Mouse (Mus musculus) hindbrain, embryonic 16.5 days (tissue): ENCODE measurements at regions not wholly inside any gene's neighbourhood (a gene's known extent, or its start where the extent isn't known, plus 50 kb on each side); places are given as distances from the start of the nearest gene placed in this dataset.

Source experiments
- ATAC-seq: fragments of 200-750 bp; cut with Nextera tagmentation; 2 replicates; pipeline ENCODE4 v1.8.0; 2017; ENCODE audit warnings: moderate TSS enrichment, moderate library complexity
- H3K27ac ChIP-seq: fragments of 300-500 bp; sonication (generic); 2 replicates; pipeline ENCODE4 v1.5.1; 2014; ENCODE audit warnings: low read depth, mild to moderate bottlenecking, control low read depth, low read length, moderate library complexity
- H3K27me3 ChIP-seq: fragments of 300-500 bp; sonication (generic); replicated peaks from 2 replicates; pipeline ENCODE4 v1.6.1; 2014; ENCODE audit warnings: low read length; ENCODE audit not compliant: control insufficient read depth, insufficient read depth
- H3K36me3 ChIP-seq: fragments of 300-500 bp; sonication (generic); 2 replicates; pipeline ENCODE4 v1.6.1; 2014; ENCODE audit warnings: mild to moderate bottlenecking, low read length, moderate library complexity, mixed read lengths; ENCODE audit not compliant: control insufficient read depth, insufficient read depth
- H3K4me1 ChIP-seq: fragments of 300-500 bp; sonication (generic); 2 replicates; pipeline ENCODE4 v1.6.1; 2014; ENCODE audit warnings: low read depth, low read length; ENCODE audit not compliant: control insufficient read depth, insufficient read depth
- H3K4me2 ChIP-seq: fragments of 300-500 bp; sonication (generic); 2 replicates; pipeline ENCODE4 v1.6.1; 2014; ENCODE audit warnings: mild to moderate bottlenecking, low read length, control low read depth, moderate library complexity
- H3K4me3 ChIP-seq: fragments of 300-500 bp; sonication (generic); 2 replicates; pipeline ENCODE4 v1.5.1; 2014; ENCODE audit warnings: mild to moderate bottlenecking, low read length, control low read depth, moderate library complexity
- H3K9ac ChIP-seq: fragments of 300-500 bp; sonication (generic); 2 replicates; pipeline ENCODE4 v1.6.1; 2014; ENCODE audit warnings: low read depth, mild to moderate bottlenecking, control low read depth, low read length, moderate library complexity
- H3K9me3 ChIP-seq: fragments of 300-500 bp; sonication (generic); 2 replicates; pipeline ENCODE4 v1.6.1; 2014; ENCODE audit warnings: mild to moderate bottlenecking, low read length, moderate library complexity; ENCODE audit not compliant: control insufficient read depth
- whole genome bisulfite sequencing: fragments of 180-500 bp; shearing (Covaris S2); extraction: QIAGEN DNeasy Blood & Tissue Kit; methylation state at CpG from one replicate; pipeline ENCODE4 v1.1.7; 2014; 5-methylcytosine and 5-hydroxymethylcytosine counted together

DNA sequence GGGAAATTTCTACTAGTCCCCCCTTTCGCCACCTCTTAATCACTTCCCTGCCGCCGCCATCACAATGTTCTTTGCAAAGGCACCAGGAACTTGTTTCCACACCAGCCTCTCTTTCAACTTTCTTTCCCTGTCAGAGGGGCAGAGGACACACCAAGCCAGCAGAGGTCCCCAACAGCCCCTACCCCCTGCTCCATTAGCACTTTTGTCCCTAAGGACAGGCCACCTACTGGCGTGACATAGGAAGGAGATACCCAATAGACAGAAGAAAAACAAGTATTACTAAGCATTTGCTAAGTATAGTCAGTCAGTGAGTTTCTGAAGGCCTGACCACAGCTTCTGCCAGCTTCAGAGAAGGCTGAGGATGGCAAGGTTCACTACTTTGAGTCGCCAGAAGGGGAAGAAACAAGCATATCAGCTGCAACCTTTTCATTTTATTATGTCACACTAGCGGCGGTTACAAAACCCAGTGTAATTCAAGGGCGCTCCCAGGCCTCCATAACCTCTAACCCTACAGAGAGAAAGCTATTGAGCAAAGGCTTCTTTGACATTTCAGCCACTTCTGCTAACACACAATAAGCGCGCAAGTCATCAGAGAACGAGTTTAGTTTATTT is 255.9 kb downstream of the Lmo4 start:
- Histone ChIP-seq H3K9me3 (no peaks in the 10 kb centered on the region), H3K4me2 (no peak overlapping the region), H3K27me3 (no peaks in the 10 kb centered on the region), H3K9ac (no peak overlapping the region), H3K4me1 (peaks cover 2% of the 10 kb centered on the region; the same call in 1 of the 2 replicates), H3K27ac (no peak overlapping the region), H3K4me3 (no peak overlapping the region), H3K36me3 (no peaks in the 10 kb centered on the region)
- ATAC-seq = no peak
- WGBS = 62% methylated on average over 11 of the region's 11 CpGs

DNA sequence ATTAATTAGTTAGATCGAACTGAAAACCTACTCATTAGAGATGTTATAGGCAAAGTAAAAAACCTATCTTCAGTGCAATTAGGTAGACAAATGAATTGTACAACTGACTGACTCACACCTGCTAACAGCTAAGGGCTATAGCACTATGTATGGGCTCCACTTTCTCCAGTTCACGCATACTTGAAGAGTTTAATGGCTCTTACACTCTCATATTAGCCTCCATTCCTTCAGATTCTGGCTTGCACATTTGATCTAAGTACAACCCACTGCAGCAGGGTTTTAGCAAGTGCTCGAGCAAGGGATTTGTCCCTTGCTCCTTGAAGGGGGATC is 257.1 kb downstream of the Lmo4 start:
- ATAC-seq = no peak
- Histone ChIP-seq H3K4me2 (no peak overlapping the region), H3K9me3 (no peaks in the 10 kb centered on the region), H3K36me3 (no peaks in the 10 kb centered on the region), H3K27ac (no peak overlapping the region), H3K27me3 (no peaks in the 10 kb centered on the region), H3K4me3 (no peak overlapping the region), H3K9ac (no peak overlapping the region), H3K4me1 (peaks cover 2% of the 10 kb centered on the region; the same call in 1 of the 2 replicates)
- 59% methylated on average over 3 of the region's 3 CpGs for WGBS

DNA sequence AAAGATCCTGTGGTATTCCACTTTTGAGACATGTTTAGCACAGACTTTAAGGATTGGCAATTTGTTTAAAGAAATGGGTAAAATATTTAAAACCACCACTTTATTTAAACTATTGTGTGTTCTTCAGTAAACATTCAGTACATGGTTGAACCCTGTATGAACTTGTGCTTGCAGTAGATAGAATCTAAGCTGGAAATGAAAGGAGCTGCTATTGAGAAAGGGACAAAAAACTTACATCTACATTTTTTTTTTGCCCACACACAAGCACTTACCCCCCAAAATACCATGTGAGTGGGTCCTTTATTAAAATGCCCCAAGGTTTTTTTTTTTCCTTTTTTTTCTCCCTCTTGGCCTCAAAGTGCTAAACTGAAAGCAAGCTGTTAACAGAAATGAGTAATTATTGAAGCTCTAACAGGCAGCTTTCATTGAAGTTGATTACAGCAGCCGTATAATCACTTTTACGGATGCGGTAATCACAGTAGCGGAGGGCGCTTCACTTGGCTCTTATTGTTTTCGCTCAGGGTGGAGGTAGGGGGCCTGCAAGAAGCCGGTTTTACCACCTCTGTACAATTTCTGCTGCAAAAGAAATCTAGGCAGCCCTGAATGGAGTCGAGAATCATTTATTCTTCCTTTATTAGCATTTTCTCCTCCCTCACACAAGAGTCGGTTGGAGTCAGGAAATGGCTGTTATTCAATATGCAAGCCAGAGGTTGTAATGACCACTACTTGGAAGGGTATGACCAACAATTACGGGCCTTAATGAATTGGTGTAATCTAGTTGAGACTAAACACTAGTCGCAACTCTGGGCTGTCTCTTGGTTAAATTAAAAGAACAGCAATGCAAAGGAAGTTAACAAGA is 257.7 kb downstream of the Lmo4 start:
- no peak for ATAC-seq
- 24% methylated on average over 11 of the region's 11 CpGs for WGBS
- no peak overlapping the region for H3K9ac ChIP-seq

DNA sequence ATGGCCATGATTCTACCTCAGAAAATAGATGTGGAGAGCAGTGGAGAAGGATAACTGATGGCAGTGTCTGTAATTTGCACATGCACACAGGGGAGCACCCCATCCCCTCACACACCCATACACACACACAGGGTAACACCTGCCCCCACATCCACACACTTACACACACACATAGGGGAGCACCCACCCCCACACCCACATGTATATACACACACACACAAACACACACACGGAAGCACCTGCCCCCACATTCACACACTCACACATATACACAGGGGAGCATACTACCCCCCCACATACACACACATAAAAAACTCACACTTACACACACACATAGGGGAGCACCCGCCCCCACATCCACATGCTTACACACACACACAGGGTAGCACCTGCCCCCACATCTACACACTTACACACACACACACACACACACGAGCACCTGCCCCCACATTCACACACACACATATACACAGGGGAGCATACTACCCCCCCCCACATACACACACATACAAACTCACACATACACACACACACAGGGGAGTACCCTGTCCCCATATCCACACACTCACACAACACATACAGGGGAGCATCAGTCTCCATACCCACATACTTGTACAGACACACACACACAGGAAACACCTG is 265.8 kb downstream of the Lmo4 start:
- no peaks in the 10 kb centered on the region for H3K9me3 ChIP-seq
- no peaks in the 10 kb centered on the region for H3K4me1 ChIP-seq
- H3K27ac ChIP-seq = no peak overlapping the region
- no peaks in the 10 kb centered on the region for H3K36me3 ChIP-seq
- H3K27me3 ChIP-seq = no peaks in the 10 kb centered on the region
- H3K9ac ChIP-seq = no peak overlapping the region
- no peak overlapping the region for H3K4me2 ChIP-seq
- H3K4me3 ChIP-seq = no peak overlapping the region
- WGBS = 94% methylated on average over 3 of the region's 3 CpGs
- ATAC-seq = no peak

More for the DNA sequence above, 257.7 kb downstream of the Lmo4 start:
- H3K9me3 ChIP-seq = no peaks in the 10 kb centered on the region
- H3K27ac ChIP-seq = no peak overlapping the region
- H3K4me1 ChIP-seq = peaks cover 2% of the 10 kb centered on the region; the same call in 1 of the 2 replicates
- no peaks in the 10 kb centered on the region for H3K36me3 ChIP-seq
- H3K4me2 ChIP-seq = peak overlapping the region; percentile 38
- H3K4me3 ChIP-seq = no peak overlapping the region
- no peaks in the 10 kb centered on the region for H3K27me3 ChIP-seq

DNA sequence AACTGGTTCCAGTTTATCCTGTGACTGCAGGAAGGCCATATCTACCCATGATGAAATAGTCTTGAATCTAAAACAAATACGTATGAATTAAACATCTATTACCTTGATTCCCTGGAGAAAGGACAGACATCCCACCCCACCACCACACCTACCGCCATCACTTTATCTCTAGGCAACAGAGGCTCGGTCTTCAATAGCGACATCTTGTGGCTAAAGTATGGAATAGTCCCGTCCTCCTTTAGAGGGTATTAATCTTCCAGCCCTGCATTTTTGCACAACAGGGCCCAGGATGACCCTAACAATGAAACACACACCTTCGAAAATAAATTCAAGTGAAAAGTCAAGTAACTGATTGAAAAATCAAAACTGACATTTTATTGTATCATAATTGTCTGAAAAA is 279.7 kb downstream of the Lmo4 start:
- no peaks in the 10 kb centered on the region for H3K36me3 ChIP-seq
- no peak for ATAC-seq
- no peaks in the 10 kb centered on the region for H3K4me1 ChIP-seq
- H3K4me3 ChIP-seq = no peak overlapping the region
- H3K9ac ChIP-seq = no peak overlapping the region
- 58% methylated on average over 6 of the region's 6 CpGs for WGBS
- H3K27ac ChIP-seq = no peak overlapping the region
- no peak overlapping the region for H3K4me2 ChIP-seq
- no peaks in the 10 kb centered on the region for H3K27me3 ChIP-seq
- H3K9me3 ChIP-seq = no peaks in the 10 kb centered on the region

DNA sequence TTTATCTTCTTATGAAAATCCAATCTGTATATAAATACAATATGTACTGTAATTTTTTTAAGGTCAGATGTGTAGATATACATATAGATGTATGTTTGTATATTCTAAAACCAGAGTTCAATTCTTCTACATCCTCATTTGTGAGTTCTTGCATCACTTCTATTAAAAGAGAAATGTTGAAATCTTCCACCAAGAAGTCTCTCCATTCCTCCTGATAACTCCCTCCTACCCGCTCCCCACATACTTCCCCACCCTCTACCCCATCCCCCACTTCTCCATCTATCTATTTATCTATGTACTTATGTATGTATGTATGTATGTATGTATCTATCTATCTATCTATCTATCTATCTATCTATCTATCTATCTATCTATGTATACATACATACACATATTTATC is 285.3 kb downstream of the Lmo4 start:
- Histone ChIP-seq H3K4me1 (no peaks in the 10 kb centered on the region), H3K4me3 (no peak overlapping the region), H3K36me3 (no peaks in the 10 kb centered on the region), H3K27me3 (no peaks in the 10 kb centered on the region), H3K27ac (no peak overlapping the region), H3K9me3 (no peaks in the 10 kb centered on the region), H3K4me2 (no peak overlapping the region), H3K9ac (no peak overlapping the region)
- ATAC-seq = no peak
- 100% methylated on average over 1 of the region's 1 CpGs for WGBS

DNA sequence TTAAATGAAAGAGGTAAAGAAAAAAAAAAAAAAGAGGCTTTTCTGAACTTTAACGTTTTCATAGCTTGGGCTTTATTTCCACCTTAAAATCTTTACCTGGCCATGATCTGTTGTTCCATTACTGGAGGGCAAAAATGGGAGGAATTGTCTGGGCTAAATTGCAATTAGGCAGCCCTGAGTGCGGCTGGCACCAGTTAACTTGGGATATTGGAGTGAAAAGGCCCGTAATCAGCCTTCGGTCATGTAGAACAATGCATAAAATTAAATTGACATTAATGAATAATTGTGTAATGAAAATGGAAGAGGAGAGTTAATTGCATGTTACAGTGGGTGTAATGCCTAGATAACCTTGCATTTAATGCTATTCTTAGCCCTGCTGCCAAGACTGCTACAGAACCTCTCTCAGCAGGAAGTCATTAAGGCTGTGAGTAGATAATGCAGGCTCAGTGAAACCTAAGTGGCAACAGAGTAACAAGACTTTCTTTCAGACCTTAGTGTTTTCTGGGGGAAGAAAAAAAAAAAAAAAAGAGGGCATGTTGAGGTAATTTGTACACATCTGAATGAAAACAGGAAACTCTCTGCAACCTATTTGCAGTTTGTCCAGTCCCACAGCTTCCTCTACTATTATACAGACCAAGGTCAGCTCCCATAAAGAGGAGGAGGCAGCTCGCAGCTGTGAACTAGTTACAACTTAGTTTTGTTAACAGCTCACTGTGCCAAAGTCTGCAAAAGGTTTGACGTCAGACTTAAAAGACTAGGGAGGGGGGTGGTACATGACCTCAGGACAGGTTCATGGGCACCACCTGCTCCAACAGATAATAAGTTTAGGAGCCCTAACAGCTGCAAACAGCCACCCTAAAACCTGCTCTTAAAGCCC is 290.4 kb downstream of the Lmo4 start:
- WGBS = 29% methylated on average over 6 of the region's 6 CpGs
- peak; percentile 91 for ATAC-seq
- no peaks in the 10 kb centered on the region for H3K36me3 ChIP-seq

DNA sequence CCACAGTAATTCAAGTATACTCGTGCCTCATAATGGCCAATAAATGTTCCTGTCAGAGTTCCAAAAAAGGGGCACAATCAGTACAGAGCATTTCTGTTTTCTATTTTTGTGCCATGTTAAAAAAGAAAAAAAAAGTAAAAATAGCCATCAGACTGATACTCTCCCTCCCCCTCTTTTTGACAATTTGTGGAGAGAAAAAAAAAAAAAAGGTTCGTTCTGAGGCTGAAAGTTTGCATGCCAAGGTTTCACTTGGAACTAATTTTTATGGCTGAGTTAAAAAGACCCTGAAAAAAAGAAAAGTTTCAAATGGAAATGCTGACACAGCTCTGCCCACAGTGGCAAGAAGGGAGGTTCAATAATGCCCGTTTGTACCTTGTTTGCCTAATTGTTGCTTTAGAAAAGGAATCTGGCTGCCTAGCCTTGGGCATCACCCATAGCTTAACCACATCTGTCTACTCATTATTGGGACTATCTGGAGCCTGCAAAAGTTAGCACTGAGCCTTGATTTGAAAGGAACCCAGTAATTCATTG is 291.9 kb downstream of the Lmo4 start:
- 0 out of 2 replicates have a peak, but pooled peaks cover 2% of the 10 kb centered on the region for H3K4me1 ChIP-seq
- no peak for ATAC-seq
- H3K4me2 ChIP-seq = no peak overlapping the region
- no peaks in the 10 kb centered on the region for H3K27me3 ChIP-seq
- 50% methylated on average over 3 of the region's 3 CpGs for WGBS
- H3K4me3 ChIP-seq = no peak overlapping the region
- no peaks in the 10 kb centered on the region for H3K36me3 ChIP-seq
- H3K9me3 ChIP-seq = no peaks in the 10 kb centered on the region
- H3K27ac ChIP-seq = no peak overlapping the region
- no peak overlapping the region for H3K9ac ChIP-seq

More for the DNA sequence above, 290.4 kb downstream of the Lmo4 start:
- no peak overlapping the region for H3K27ac ChIP-seq
- H3K9ac ChIP-seq = no peak overlapping the region
- H3K4me3 ChIP-seq = no peak overlapping the region
- H3K27me3 ChIP-seq = no peaks in the 10 kb centered on the region
- H3K4me2 ChIP-seq = no peak overlapping the region
- H3K9me3 ChIP-seq = no peaks in the 10 kb centered on the region
- 0 out of 2 replicates have a peak, but pooled peaks cover 2% of the 10 kb centered on the region for H3K4me1 ChIP-seq
